Mouse (Mus musculus) lung, adult 2 months (tissue): ENCODE results near the gene Camp. TPM values are rescaled to one million over a fixed set of nuclear protein-coding genes. Genes with fewer than 3 reads are reported as not detected.

Experiments
- DNase-seq: peaks from one replicate; pipeline ENCODE4 v3.0.0; 2022
- H3K4me1 ChIP-seq: fragments of 200-500 bp; 2 replicates; pipeline ENCODE4 v1.6.1; 2011; ENCODE audit warnings: low read length; ENCODE audit not compliant: control insufficient read depth, insufficient read depth
- H3K4me3 ChIP-seq: fragments of 200-500 bp; replicated peaks from 2 replicates; pipeline ENCODE3; 2011; ENCODE audit warnings: low read depth, mild to moderate bottlenecking, control low read depth, low read length; ENCODE audit errors: extremely low read depth
- CTCF ChIP-seq: fragments of 200-500 bp; IDR thresholded peaks from 2 replicates; pipeline ENCODE4 v1.5.1; 2011; ENCODE audit warnings: mild to moderate bottlenecking, low read length, control low read depth; ENCODE audit not compliant: insufficient read depth
- POLR2A ChIP-seq: fragments of 200-500 bp; IDR thresholded peaks from 2 replicates; pipeline ENCODE4 v1.6.1; 2011; ENCODE audit warnings: low read depth, mild to moderate bottlenecking, control low read depth, low read length, borderline replicate concordance; ENCODE audit errors: extremely low read depth
- WGBS: fragments of 180-500 bp; shearing (Covaris S2); methylation state at CpG from one replicate; pipeline ENCODE4 v1.1.7; 2018; 5-methylcytosine and 5-hydroxymethylcytosine counted together
- polyA plus RNA-seq: library from polyadenylated mRNA; depleted of rRNA; stranded (reverse); fragments of >200 nt; gene quantifications from 2 replicates; pipeline ENCODE4 v1.2.3, GENCODE M21; 2012; rRNA removed

The Camp gene
- 0.17 and 3.1 TPM in 2 replicates for polyA plus RNA-seq

DNA sequence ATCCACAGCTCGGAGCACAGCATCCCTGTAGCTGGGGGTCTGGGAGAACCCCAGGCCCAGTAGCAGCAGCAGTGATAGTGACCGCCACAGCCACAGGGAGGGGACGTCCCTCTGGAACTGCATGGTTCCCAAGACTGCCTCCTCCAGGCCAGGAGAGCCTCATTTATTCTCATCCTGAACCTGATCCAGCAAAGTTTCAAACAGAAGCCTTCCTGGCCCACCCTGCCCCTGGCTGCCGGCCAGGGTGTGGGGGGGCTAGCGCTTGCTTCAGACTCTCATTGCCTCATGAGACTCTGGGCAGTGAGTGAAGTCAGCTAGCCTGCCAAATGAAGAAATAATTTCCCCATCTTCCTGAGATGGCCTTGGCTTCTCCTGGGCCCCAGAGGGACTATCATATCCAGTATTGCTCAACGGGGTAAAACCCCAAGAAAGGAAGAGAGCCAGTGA, at the start of gene Camp:
TSS of gene Camp (minus strand) at position 306 of the 447 bp plus-strand sequence.
- DNase-seq: peak; percentile 11
- Histone ChIP-seq H3K4me3 (no peak within 1 kb of the TSS), H3K4me1 (no peaks in the 10 kb centered on the region)
- TF ChIP-seq POLR2A (no peak), CTCF (no peak)
- 29% methylated on average over 6 of the region's 6 CpGs for WGBS

DNA sequence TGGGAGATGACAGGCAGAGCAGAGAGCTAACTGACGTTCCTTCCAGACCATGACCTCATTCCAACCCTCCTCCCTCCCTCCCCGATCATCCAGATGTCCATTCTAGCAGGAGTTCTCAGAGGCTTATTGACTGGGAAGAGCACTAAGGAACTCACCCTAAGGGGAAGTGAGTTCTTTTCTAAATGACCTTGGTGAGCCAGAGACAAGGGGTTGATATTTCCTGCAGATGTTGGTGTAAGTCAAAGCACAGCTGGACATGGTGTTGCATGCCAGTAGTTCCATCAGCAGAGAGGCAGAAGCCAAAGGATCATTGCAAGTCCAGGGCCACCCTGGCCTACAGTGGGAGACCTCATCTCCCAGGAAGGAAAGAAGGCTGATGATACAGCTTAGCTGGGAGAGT, 48.6 kb upstream of the Camp start:
- no peak for DNase-seq
- no peak for TF ChIP-seq CTCF
- no peak for TF ChIP-seq POLR2A
- peaks cover 5% of the 10 kb centered on the region for H3K4me1 ChIP-seq
- no peak overlapping the region for H3K4me3 ChIP-seq
- 34% methylated on average over 2 of the region's 2 CpGs for WGBS

DNA sequence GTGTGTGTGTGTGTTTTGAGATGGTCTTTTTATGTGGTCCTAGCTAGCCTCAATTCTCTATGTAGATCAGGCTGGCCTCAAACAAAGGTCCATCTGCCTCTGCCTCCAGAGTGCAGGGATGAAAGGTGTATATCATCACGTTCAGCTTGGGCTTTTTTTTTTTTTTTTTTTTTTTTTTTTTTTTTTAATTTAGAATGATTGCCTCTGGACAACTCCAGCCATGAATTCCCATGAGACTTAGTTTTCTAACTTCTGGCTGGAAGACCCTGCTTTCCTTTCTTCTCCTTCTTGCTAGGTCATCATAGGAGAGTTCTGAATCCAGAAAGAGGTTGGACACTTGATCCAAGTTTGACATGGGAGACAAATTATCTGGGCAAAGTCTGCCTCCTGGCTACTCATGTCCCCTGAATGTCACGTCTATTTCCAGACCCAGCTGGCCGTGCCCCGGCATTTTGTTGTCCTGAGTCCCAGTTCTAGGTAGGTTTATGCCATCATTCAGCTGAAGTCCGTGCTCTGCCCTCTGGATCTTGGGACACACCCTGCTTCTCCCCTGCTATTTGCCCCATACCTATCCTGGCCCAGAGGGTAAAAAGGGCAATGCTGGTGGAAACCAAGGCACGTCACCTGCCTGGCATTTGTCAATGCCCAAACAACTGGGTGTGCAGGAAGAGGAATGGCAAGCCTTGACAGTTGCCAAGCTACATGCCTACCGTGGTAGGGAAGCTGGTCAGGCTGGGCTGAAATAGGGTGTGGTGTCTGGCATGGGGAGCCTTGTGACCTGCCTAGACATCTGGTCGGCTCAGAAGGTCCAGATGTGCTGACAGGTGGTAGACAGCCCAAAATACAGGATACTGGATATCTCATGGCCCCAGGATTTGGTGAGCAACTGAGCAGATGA, 47.1 kb upstream of the Camp start:
- WGBS: 74% methylated on average over 8 of the region's 8 CpGs
- peaks cover 5% of the 10 kb centered on the region for H3K4me1 ChIP-seq
- no peak for DNase-seq
- TF ChIP-seq POLR2A (no peak), CTCF (no peak)
- H3K4me3 ChIP-seq: no peak overlapping the region

DNA sequence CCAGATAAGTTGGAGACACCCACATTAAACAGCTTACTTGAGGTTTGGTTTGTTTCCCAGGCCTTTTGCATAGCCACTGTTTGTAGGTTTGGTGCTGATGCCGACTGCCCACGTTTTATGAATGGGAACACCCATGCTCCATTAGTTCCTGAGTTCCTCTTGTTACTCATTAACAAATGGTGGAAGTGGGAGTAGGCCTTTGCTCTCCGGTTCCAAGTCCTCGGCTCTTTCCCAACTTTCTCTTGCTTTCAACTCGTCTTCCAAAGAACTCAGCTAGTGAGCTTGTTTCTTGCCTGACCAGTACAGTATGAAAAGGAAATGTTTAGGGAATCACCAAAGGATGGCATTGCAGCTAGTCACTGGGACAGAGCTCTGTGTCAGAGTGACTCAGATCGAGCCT, 46.2 kb upstream of the Camp start:
- WGBS: 32% methylated on average over 6 of the region's 6 CpGs
- Histone ChIP-seq H3K4me1 (peaks cover 5% of the 10 kb centered on the region), H3K4me3 (no peak overlapping the region)
- TF ChIP-seq CTCF: no peak
- DNase-seq: no peak

DNA sequence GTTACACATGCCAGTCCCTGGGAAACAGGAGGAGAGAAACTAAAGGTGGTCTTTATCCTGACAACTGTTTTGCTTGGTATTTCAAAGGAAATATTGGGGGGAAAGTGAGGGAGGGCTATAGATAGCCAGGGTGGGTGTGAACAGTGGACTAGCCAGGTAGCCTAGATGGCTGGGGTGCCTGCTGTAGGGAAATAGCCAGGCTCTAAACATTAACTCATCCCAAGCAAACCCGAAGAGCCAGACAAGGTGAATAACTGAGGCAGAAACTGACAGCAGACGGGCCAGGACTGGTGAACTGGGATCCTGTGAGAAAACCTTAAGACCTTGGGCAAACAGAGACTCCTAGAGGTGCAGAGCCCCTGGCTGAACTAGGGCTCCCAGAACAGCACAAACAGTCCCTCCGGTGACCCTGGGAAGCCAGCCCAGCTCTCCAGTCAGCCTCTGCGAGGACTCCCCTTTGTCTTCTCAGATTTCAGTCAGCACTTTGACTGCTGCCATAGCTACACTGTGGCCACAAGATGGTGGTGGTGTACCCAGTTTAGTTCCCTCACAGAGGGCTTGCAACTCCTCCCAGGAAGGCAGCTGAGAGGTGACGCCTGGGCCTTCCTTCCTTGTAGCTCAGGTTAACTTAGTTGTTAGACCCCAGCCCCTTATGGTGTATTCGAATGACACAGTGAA, 45.1 kb upstream of the Camp start:
- TF ChIP-seq CTCF: peak; percentile 90
- TF ChIP-seq POLR2A: no peak
- peak; percentile 33 for DNase-seq
- H3K4me3 ChIP-seq: no peak overlapping the region
- peaks cover 5% of the 10 kb centered on the region for H3K4me1 ChIP-seq
- WGBS: 33% methylated on average over 6 of the region's 6 CpGs

DNA sequence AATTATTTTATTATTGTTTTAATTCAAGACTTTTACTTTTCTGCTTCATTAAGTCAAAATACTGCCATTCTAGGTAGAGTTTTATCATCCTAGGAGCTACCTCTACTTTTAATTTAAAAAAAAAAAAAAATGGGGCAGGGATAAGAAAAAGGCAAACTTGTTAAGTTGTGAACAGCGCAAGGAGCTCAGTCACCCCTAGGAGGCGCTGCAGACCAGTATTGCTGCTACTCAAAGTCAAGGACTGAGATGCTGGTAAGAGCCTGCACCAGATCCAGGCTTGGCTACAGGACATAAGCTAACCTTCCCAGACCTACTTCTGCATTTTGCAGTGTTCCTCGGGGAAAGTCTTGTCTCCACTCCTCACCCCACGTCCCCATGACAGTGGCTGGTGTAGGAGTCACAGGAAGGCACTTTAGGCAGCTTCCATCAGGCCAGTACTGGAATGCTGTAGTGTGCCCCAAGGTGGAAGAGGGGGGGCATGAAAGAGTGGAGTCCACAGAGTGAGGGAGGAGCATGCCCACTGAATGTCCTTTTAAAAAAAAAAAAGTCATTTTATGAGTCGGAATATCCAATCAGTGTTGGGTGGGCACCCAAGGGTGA, 43.3 kb upstream of the Camp start:
- no peaks in the 10 kb centered on the region; the same call in 1 of the 2 replicates for H3K4me1 ChIP-seq
- 54% methylated on average over 5 of the region's 5 CpGs for WGBS
- TF ChIP-seq CTCF (peak; percentile 93), POLR2A (no peak)
- no peak overlapping the region for H3K4me3 ChIP-seq
- peak; percentile 71 for DNase-seq

DNA sequence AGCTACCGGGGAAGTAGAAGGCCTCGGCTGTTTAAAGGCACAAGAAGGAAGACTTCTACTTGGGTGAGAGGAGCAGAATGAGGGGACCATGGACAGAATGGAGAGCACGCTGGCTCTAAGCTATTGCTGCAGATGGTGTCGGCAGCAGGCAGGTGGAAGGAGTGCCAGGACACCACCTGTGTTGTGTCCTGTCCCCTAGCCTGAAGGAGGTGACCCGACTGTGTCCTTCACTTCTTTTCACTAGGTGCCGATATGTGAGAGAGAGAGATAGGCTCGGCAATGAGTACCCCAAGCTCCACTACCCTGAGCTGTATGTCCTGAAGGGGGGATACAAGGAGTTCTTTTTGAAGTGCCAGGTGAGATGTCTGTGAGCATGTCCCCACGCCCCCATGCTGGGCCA, 42.1 kb upstream of the Camp start:
- Histone ChIP-seq H3K4me3 (no peak overlapping the region), H3K4me1 (no peaks in the 10 kb centered on the region; the same call in 1 of the 2 replicates)
- no peak for DNase-seq
- no peak for TF ChIP-seq CTCF
- TF ChIP-seq POLR2A: no peak
- WGBS: 85% methylated on average over 8 of the region's 8 CpGs

DNA sequence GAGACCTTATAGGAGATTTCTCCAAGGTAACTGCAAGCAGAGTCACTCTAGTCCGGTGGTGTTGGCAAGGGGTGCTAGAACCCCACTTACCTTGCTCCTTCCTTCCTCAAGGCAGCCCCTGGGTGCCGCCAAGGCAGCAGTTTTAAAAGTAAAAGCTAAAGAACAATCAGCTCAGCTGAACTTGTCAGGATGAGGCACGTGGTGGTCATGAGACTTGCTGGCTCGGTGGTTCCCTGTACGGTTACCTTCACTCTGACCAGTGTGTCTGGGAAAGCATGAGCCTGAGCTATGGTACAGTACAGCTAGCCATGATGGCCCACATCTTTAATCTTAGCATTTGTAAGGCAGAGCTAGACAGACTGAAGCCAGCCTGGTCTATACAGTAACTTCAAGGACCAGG, 37.9 kb upstream of the Camp start:
- WGBS: 92% methylated on average over 5 of the region's 5 CpGs
- Histone ChIP-seq H3K4me3 (no peak overlapping the region), H3K4me1 (no peaks in the 10 kb centered on the region)
- no peak for TF ChIP-seq POLR2A
- no peak for TF ChIP-seq CTCF
- no peak for DNase-seq

DNA sequence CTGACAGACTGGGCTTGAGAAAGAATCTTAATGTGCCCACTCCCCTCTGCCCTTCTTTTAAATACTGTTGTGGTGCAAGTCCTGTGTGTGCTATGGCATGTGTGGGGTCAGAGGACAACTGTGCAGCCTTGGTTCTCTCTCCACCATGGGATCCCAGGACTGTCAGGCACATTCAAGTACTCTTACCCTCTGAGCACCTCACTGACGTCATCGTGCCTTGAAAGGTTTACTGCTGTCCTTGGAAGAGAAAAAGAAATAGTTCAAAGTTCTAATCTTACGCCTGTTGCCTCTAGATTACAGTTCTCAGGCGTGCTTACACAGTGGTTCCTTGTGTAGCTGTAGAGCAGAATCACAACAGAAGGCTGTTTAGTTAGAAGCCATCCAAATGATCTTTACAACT, 36.8 kb upstream of the Camp start:
- DNase-seq: no peak
- no peak overlapping the region for H3K4me3 ChIP-seq
- WGBS: 72% methylated on average over 4 of the region's 4 CpGs
- no peaks in the 10 kb centered on the region for H3K4me1 ChIP-seq
- TF ChIP-seq POLR2A: no peak
- no peak for TF ChIP-seq CTCF

DNA sequence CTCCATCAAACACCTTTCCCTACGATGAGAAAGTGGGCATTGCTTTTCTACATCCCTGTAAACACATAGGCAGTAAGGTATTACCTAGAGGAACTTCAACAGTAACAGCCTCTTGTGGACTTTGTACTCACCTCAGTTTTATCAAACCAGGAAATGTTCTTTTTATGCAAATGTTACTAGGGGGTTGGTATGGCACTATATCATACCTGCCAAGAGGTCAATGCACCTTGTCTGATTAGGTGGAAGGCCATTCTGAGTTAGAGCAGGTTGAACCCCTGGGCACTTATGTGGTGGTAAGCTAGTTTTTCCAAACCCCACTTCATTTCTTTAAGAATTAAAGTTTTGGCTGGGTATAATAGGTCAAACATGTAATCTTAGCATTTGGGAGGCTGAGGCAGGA, 29.9 kb upstream of the Camp start:
- TF ChIP-seq CTCF (no peak), POLR2A (no peak)
- H3K4me1 ChIP-seq: 0 out of 2 replicates have a peak, but pooled peaks cover 2% of the 10 kb centered on the region
- WGBS: 93% methylated on average over 1 of the region's 1 CpGs
- no peak overlapping the region for H3K4me3 ChIP-seq
- DNase-seq: no peak
